Mouse (Mus musculus) cerebellum, postnatal 14 days (tissue): ENCODE data around the gene Sgms1.
A peak's percentile ranks its signal among the peaks of the same experiment; 100 is the strongest.
"Not testable (repeated sequence)": the region's sequence is repeated elsewhere in the genome, so short reads cannot be mapped to it uniquely, and the experiment has no call there.

ENCODE experiments used
- DNase-seq, 2 experiments: peaks; one replicate each; pipeline ENCODE4 v3.0.0; 2021; ENCODE audit warnings: mixed read lengths in 2 of 2

Gene Sgms1

DNA sequence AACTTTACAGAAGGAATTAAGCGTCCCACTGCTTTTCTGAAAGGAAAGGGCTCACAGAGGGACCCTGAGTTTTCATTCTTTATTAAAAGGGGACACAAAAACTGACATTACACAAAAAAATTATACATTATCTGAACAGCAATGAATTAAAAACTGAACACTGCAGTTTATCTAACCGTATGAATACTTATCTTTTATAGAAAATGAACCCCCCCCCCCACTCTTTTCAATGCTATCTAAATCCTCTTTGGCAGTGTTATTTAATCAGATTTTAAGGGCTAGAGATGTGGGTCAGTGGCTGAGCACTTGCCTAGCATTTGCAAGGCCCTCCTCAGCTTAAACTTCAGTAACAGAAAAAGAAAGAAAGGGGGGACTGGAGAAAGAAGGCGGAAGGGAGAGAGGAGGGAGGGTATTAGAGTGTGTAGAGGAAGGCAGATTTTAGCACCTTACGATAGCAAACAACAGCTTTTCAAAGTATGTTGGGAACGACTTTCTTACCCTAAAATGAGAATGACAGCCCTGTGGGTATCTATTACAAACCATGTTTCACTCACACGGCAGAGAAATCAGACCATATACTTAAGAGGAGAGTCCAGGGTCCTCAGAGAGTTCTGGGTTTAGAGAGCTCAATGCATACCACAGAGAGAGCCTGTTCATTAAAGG, 215.9 kb downstream of the Sgms1 start:
- no peak for DNase-seq

DNA sequence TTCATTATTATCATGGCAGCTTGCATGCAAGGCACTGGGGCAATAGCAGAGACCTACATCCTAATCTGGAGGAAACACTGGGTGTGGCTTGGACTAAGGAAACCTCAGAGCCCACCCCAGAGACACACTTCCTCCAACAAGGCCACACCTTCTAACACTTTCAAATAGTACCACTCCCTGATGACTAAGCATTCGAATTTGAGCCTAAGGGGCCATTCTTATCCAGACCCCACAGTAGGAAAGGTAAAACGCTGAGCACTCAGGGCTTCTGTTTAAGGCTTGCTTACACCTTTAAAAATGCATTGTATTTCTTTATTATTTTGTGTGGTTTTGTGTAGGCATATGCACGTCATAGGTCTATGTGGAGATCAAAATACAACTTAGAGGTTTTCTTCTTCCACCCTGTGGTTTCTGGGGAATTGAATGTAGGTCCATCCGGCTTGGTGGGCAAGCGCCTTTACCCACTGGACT, 217.0 kb downstream of the Sgms1 start:
- no peak for DNase-seq

GRCm38 (mm10) chr19:32171981-32172380, 217.5 kb downstream of the Sgms1 start:
- no peak for DNase-seq

- DNase-seq, result peak; percentile 93 to 96
Measured at GRCm38 (mm10) chr19:32169634-32170540, 219.6 kb downstream of the Sgms1 start.

- DNase-seq, result no peak
Measured at GRCm38 (mm10) chr19:32168031-32168430, 221.5 kb downstream of the Sgms1 start.

- peak; percentile 49 to 61 for DNase-seq
Measured at GRCm38 (mm10) chr19:32166823-32167605, 222.5 kb downstream of the Sgms1 start.

DNA sequence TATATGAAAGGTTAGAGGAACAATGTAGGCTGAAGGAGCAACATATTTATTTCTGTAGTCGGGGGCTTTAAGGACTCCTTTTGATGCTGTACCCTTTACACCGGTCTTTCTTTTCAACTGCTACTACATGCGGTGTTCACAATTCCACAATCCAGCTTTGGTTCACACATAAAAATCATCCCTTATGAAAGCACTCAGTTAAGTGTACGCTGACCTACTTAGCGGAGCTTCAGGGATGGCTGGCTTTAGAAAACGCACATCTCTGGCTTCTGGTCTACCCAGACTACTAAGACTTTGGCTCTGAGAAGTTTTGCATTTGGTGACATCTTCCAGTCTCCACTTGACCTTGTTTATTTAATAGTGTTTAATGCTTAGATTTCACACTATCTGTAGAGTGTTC, 223.8 kb downstream of the Sgms1 start:
- DNase-seq, result no peak

GRCm38 (mm10) chr19:32164128-32164527, 225.4 kb downstream of the Sgms1 start:
- DNase-seq, result no peak

DNA sequence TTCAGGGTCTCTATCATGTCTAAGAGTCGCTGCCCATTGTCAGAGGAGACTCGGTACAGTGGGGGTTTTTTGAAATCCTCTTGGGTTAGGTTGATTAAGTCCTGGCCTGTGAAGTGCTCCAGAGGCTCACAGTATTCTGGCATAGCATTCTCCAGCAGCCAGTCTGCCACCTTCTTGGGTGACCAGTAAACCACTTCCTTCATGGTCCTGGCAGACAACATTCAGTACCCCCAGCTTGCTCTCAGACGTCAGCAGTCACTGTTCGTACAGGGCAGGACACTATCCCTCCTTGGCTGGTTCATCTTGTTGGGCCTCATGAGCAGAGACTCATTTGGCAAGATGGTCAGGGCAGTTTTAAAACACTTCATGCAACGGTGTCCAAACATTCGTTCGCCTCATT, 229.6 kb downstream of the Sgms1 start:
- DNase-seq, result no peak

- DNase-seq, result no peak
Measured at GRCm38 (mm10) chr19:32159168-32159567, 230.3 kb downstream of the Sgms1 start.

GRCm38 (mm10) chr19:32157045-32157444, 232.5 kb downstream of the Sgms1 start:
- no peak for DNase-seq

- DNase-seq, result no peak
Measured at GRCm38 (mm10) chr19:32152529-32152928, 237.0 kb downstream of the Sgms1 start.

DNA sequence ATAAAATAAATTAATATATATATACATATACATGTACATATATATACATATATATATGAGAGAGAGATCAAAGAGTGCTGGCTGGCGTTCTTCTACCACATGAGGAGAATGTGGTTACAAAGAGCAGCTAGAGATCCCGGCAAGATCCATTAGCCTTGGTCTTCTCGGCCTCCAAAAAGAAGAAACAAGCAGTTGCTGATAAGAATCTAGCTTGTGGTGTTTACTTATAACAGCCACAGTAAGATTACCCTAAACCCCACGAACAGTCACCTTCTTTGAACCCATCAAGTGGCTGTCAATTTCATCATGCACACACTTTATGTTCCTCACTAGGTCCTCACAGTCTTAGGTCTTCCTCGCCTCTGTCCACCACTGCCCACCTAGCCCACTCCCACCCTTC, 240.8 kb downstream of the Sgms1 start:
- DNase-seq, result no peak

DNA sequence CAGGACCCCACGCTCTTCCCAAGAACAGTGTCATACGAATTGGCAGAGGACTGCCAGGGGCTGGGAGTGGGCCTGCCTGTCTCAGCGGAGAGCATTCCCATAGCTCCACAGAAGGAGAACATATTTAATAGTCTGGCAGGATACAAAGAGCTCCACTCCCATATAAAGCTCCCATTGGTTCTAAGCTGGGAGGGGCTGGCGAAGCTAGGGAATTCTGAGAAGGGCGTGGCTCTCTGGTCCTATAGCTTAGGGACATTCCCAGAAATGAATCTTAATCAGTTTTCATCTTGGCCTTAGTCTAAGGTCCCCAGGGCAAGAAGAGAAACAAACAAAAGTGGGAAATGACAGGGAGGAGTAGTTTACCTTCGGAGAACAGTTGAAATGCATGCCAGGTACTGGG, 247.1 kb downstream of the Sgms1 start:
- DNase-seq, result no peak

- DNase-seq, result no peak
Measured at GRCm38 (mm10) chr19:32138361-32139088, 251.0 kb downstream of the Sgms1 start.

DNA sequence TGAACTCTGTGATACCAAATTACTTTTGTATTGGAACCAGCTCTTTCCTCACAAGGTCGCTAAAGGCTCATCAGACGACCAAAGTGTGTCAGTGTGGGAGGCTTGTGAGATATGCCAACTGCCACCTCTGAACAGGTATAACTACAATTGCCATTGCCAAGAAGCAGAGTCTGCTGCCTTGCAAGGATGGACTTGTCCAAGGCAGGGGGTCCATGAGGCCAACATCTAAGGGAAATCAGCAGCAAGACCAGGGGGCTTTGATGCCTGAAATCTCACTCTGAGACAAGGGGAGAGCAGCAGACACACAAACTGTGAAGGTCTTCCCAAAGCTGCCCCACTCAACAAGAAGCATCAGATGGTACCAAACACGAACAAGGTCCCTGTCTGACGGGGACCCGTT, 251.6 kb downstream of the Sgms1 start:
- no peak for DNase-seq

DNA sequence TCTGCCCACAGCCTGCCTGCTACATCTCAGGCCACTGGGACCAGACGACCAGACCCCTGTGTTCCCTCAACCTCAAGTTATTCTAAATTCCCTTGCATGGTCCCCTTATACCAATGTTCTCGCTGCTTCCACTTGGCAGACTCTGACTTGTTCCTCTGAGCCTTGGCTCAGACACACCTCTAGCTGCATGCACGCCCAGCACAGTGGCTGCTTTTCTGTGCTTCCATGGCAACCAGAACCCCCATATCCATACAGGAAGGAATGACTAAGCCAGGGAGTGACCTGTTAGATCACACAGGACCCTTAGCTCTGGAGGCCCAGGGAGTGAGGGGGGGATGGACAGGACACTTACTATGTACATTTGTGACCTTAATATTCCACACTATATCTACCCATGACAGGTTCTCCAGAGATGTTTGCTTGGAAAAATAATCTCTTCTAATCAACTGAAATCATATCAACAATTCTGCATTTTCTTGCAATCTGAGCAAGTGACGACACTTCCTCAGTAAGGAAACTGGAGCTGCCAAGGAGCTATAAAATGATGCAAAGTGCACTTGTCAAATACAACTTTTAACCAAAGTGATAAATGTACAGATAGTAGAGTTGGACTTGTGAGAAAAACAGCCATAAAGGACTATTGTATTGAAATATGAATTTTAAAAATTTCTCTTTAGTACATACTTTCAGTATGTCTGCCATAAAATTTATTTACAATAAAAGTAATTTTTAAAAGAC, 252.5 kb downstream of the Sgms1 start:
- DNase-seq, result peak; percentile 33 to 61

DNA sequence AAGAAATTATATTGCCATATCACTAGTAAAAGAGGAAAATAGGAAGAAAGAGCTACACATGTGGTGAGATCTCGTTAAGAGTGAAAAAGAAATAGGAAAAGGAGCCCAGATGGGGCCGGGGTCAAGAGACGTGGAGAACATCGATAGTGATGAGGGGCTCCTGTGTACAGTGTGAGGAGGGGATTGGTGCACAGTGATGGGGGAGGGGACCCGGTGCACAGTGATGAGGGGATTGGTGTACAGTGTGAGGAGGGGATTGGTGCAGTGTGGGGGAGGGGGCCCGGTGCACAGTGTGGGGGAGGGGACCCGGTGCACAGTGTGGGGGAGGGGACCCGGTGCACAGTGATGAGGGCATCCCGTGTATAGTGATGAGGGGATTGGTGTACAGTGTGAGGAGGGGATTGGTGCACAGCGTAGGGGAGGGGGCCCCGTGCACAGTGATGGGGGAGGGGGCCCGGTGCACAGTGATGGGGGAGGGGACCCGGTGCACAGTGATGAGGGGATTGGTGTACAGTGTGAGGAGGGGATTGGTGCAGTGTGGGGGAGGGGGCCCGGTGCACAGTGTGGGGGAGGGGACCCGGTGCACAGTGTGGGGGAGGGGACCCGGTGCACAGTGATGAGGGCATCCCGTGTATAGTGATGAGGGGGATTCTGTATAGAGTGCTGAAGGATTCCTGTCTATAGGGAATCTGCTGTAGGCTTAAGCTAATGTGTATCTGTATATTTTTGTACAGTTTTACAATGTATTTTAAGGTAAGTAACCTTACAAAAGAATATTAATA, 257.6 kb downstream of the Sgms1 start:
- not testable (repeated sequence) for DNase-seq

DNA sequence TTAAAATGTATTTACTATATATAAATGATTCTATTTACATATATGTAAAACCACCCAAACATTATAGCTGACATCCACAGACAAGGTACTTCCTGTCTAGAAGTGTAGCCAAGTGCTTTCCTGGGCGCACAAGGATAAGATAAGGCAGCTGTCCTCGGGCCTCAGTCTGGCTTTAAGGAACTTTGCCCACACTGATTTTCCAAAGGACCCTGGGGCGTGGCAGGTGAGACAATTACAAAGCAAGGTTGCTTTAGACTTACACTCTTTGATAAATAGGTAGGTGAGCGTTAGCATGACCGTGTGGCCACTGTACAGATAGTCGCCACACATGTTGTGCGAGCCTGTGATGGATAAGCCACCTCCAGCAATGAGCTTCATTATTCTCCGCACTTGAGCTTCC, 260.2 kb downstream of the Sgms1 start:
- DNase-seq, result no peak

- no peak for DNase-seq
Measured at GRCm38 (mm10) chr19:32127180-32127850, 262.2 kb downstream of the Sgms1 start.
